Mouse (Mus musculus): ENCODE measurements around the gene Utf1.

DNA sequence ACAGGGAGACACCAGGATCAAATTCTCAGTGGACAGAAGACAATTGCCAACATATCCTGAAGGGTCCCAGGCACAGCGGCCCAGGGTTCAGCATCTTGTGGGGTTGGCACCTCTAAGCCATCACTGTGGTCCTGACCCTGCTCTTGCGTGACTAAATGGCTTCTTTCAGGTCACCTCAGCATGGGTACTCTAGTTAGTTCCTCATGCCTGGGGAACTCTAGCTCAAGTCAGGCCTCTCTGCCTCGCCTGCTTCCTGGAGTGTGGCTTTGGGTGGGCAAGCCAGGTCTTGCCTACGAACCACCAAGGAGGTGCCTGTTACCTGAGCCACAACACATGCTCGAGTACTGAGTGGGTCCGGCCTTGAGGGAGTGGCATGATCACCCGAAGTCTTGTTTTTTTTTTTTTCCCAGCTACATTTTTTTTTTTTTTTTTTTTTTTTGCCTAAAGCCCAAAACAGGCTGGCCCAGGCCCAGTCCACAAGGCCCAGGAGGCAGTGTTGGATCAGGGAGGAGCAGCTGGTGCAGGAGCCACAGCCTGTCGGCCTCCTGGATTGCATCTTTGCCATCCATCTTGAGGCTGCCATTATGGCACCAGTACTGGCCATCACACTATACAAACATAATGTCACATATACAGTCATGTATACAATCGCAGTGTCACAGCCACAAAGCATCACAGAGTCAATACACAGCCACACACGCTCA, 26.8 kb downstream of the Utf1 start:
- TF ChIP-seq EP300 (IDR thresholded peaks at IDR 0.05; ENCODE audit: insufficient read depth, low read depth, low read length): no peak
- TF ChIP-seq CTCF (IDR thresholded peaks at IDR 0.05; ENCODE audit: low read depth, low read length): no peak
